Mouse (Mus musculus): ENCODE measurements around the gene Tmem184b.

- TF ChIP-seq CTCF (IDR thresholded peaks at IDR 0.05; ENCODE audit: control insufficient read depth, insufficient read depth, insufficient read length) (no peak), CEBPB (IDR thresholded peaks at IDR 0.05; ENCODE audit: low read depth) (no peak), MYOD1 (IDR thresholded peaks at IDR 0.05; ENCODE audit: control insufficient read depth, insufficient read length, low read depth) (no peak), MYOG (IDR thresholded peaks at IDR 0.05; ENCODE audit: control insufficient read depth, extremely low read depth, insufficient read length) (no peak), USF1 (IDR thresholded peaks at IDR 0.05; ENCODE audit: low read depth) (no peak), FOSL1 (IDR thresholded peaks at IDR 0.05; ENCODE audit: insufficient read depth, low read length, poor library complexity, severe bottlenecking) (no peak)
Observed at GRCm38 (mm10) chr15:79427516-79427915, 24.1 kb upstream of the Tmem184b start.
